Mouse (Mus musculus) thymus, postnatal 14 days (tissue): ENCODE data around the gene Padi3.

ENCODE experiments used
- DNase-seq: peaks from one replicate; pipeline ENCODE4 v3.0.0; 2021

Padi3 gene

GRCm38 (mm10) chr4:140815496-140815895 is 5.0 kb upstream of the Padi3 start:
- no peak for DNase-seq

- DNase-seq: peak; percentile 58
Measured at GRCm38 (mm10) chr4:140814241-140815225, 4.1 kb upstream of the Padi3 start.

GRCm38 (mm10) chr4:140813358-140814185 is 3.1 kb upstream of the Padi3 start:
- no peak for DNase-seq

GRCm38 (mm10) chr4:140812609-140813008 is 2.2 kb upstream of the Padi3 start:
- no peak for DNase-seq

- DNase-seq: no peak
Measured at GRCm38 (mm10) chr4:140812191-140812590, 1.7 kb upstream of the Padi3 start.

GRCm38 (mm10) chr4:140809118-140809517 is 1.3 kb downstream of the Padi3 start:
- no peak for DNase-seq

- no peak for DNase-seq
Measured at GRCm38 (mm10) chr4:140804601-140805000, 5.8 kb downstream of the Padi3 start.

GRCm38 (mm10) chr4:140801364-140801763 is 9.1 kb downstream of the Padi3 start:
- DNase-seq: no peak

GRCm38 (mm10) chr4:140796786-140797185 is 13.7 kb downstream of the Padi3 start:
- no peak for DNase-seq

- no peak for DNase-seq
Measured at GRCm38 (mm10) chr4:140794678-140795077, 15.8 kb downstream of the Padi3 start.

- no peak for DNase-seq
Measured at GRCm38 (mm10) chr4:140793795-140794194, 16.7 kb downstream of the Padi3 start.

GRCm38 (mm10) chr4:140792584-140792983 is 17.9 kb downstream of the Padi3 start:
- DNase-seq: no peak

- DNase-seq: no peak
Measured at GRCm38 (mm10) chr4:140791071-140791470, 19.4 kb downstream of the Padi3 start.

- no peak for DNase-seq
Measured at GRCm38 (mm10) chr4:140789983-140790382, 20.5 kb downstream of the Padi3 start.

GRCm38 (mm10) chr4:140788983-140789382 is 21.5 kb downstream of the Padi3 start:
- DNase-seq: peak; percentile 84

- DNase-seq: no peak
Measured at GRCm38 (mm10) chr4:140788264-140788663, 22.2 kb downstream of the Padi3 start.

- no peak for DNase-seq
Measured at GRCm38 (mm10) chr4:140787414-140787813, 23.0 kb downstream of the Padi3 start.

GRCm38 (mm10) chr4:140785217-140785616 is 25.2 kb downstream of the Padi3 start:
- DNase-seq: no peak

GRCm38 (mm10) chr4:140784292-140784945 is 26.0 kb downstream of the Padi3 start:
- DNase-seq: no peak

GRCm38 (mm10) chr4:140782821-140783220 is 27.6 kb downstream of the Padi3 start:
- DNase-seq: peak; percentile 51

- DNase-seq: no peak
Measured at GRCm38 (mm10) chr4:140780507-140780906, 29.9 kb downstream of the Padi3 start.

- no peak for DNase-seq
Measured at GRCm38 (mm10) chr4:140779803-140780397, 30.5 kb downstream of the Padi3 start.

- no peak for DNase-seq
Measured at GRCm38 (mm10) chr4:140776623-140777022, 33.8 kb downstream of the Padi3 start.
